9 mouse cellular contexts compared by ENCODE assay signal in the genomic region with DNA sequence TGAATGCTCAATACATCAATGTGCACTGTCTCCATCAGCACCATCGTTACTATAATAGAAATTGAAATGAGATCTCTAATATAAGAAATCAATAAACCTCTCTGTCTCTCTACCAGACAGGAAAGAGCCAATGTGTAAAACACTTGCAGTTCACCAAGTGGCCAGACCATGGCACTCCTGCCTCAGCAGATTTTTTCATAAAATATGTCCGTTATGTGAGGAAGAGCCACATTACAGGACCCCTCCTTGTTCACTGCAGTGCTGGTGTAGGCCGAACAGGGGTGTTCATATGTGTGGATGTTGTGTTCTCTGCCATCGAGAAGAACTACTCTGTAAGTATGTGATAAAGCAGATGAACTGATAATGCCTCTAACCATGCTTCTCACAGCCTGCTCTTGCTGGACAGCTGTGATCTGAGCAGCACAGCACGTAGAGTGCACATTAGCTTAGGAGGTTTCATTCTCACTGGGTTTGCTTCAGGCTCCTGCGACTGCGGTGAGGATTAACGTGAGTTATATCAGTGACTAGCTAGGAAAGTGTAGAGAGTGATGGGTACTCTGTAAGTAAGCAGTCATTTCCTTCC. TPM values are rescaled to one million over a fixed set of nuclear protein-coding genes. Genes with fewer than 3 reads are reported as not detected.
DNase-seq lines count a peak whose midpoint lies in the region; ATAC-seq and TF ChIP-seq lines count a peak whose summit lies in the region.
"Had no signal": no experiment of that assay in that cellular context is flagged by ENCODE, and none has a peak within 500 bp of the region (broad histone marks: within the 10 kb centered on the region; RNA-seq: fewer than 3 reads in every experiment).

No protein-coding gene starts in this region.

- H3K4me1 ChIP-seq in heart, adult 2 months (ENCODE audit: control insufficient read depth, insufficient read depth, low read length), result no peaks in the 10 kb centered on the region
- H3K4me1 ChIP-seq in heart, embryonic 11.5 days (ENCODE audit: control insufficient read depth, insufficient read depth, low read length), result no peaks in the 10 kb centered on the region
- no peaks in the 10 kb centered on the region for H3K4me1 ChIP-seq in E14TG2a.4 (replicated peaks; ENCODE audit: low read depth, low read length)
- 0 out of 2 replicates have a peak, but pooled peaks cover 4% of the 10 kb centered on the region for H3K4me1 ChIP-seq in neural tube, embryonic 15.5 days

- intact Hi-C loops in heart, adult 2 months (cut with DNase I), result no loop called here

- no peaks in the 10 kb centered on the region for H3K36me3 ChIP-seq in heart, adult 2 months (ENCODE audit: control insufficient read depth, insufficient read depth, low read length)
- H3K36me3 ChIP-seq in heart, embryonic 11.5 days (ENCODE audit: control insufficient read depth, insufficient read depth, low read length), result no peaks in the 10 kb centered on the region
- H3K36me3 ChIP-seq in E14TG2a.4 (ENCODE audit: insufficient read depth, low read length), result no peaks in the 10 kb centered on the region
- no peaks in the 10 kb centered on the region for H3K36me3 ChIP-seq in neural tube, embryonic 15.5 days

- H3K27me3 ChIP-seq in heart, adult 2 months (ENCODE audit: control insufficient read depth, insufficient read depth, low read length), result no peaks in the 10 kb centered on the region
- H3K27me3 ChIP-seq in heart, embryonic 11.5 days (ENCODE audit: control insufficient read depth, insufficient read depth, low read length), result no peaks in the 10 kb centered on the region
- H3K27me3 ChIP-seq in E14TG2a.4 (ENCODE audit: insufficient read depth, low read length), result no peaks in the 10 kb centered on the region
- H3K27me3 ChIP-seq in neural tube, embryonic 15.5 days (replicated peaks), result no peaks in the 10 kb centered on the region

- no peak overlapping the region for H3K4me2 ChIP-seq in heart, embryonic 11.5 days
- H3K4me2 ChIP-seq in neural tube, embryonic 15.5 days, result no peak overlapping the region

- no peaks in the 10 kb centered on the region for H3K79me2 ChIP-seq in heart, adult 2 months (replicated peaks; ENCODE audit: control insufficient read depth, insufficient read depth, low read length)

- TF ChIP-seq POLR2A in heart, adult 2 months (IDR thresholded peaks at IDR 0.05; ENCODE audit: insufficient read depth, low read depth, low read length), result no peak

- H3K9ac ChIP-seq in heart, adult 2 months (ENCODE audit: low read depth, low read length), result no peak overlapping the region
- H3K9ac ChIP-seq in heart, embryonic 11.5 days (ENCODE audit: low read depth, low read length), result no peak overlapping the region
- H3K9ac ChIP-seq in neural tube, embryonic 15.5 days (replicated peaks), result no peak overlapping the region

- TF ChIP-seq CTCF in heart, adult 2 months (IDR thresholded peaks at IDR 0.05), result peak; percentile 68
- peak; percentile 10; the same call in 1 of the 2 replicates for TF ChIP-seq CTCF in E14TG2a.4 (conservative IDR thresholded peaks at IDR 0.05; ENCODE audit: low read length)

- no peak overlapping the region for H3K27ac ChIP-seq in heart, adult 2 months
- H3K27ac ChIP-seq in heart, embryonic 11.5 days (ENCODE audit: low read depth, low read length), result no peak overlapping the region
- H3K27ac ChIP-seq in neural tube, embryonic 15.5 days (replicated peaks), result no peak overlapping the region

- no peak for DNase-seq in heart, adult 2 months
- DNase-seq in embryo, embryonic 11.5 days (ENCODE audit: low read depth, low spot score), result peak; percentile 27
- peak; percentile 21 to 42 for DNase-seq in layer of hippocampus, postnatal 36 days
- no peak for DNase-seq in ovary, postnatal 36 days (ENCODE audit: low spot score)

- H3K4me3 ChIP-seq in heart, adult 2 months, result no peak overlapping the region
- H3K4me3 ChIP-seq in heart, embryonic 11.5 days (ENCODE audit: low read depth, low read length), result no peak overlapping the region
- no peak overlapping the region for H3K4me3 ChIP-seq in E14TG2a.4 (replicated peaks; ENCODE audit: low read length)
- no peak overlapping the region for H3K4me3 ChIP-seq in neural tube, embryonic 15.5 days (replicated peaks)

- ATAC-seq in heart, embryonic 11.5 days (replicated peaks; ENCODE audit: insufficient number of reproducible peaks, low FRiP score, low TSS enrichment), result no peak
- peak; percentile 61; the same call in 1 of the 2 replicates for ATAC-seq in neural tube, embryonic 15.5 days (ENCODE audit: low FRiP score)
- ATAC-seq in monocyte, adult 5-6 weeks (replicated peaks; ENCODE audit: insufficient number of reproducible peaks, low FRiP score, low TSS enrichment, poor library complexity, severe bottlenecking), result no peak

- no peak for TF ChIP-seq EP300 in heart, adult 2 months (IDR thresholded peaks at IDR 0.05; ENCODE audit: insufficient read depth, low read depth, low read length)

- H3K9me3 ChIP-seq in heart, embryonic 11.5 days (replicated peaks; ENCODE audit: control insufficient read depth, low read length), result no peaks in the 10 kb centered on the region
- no peaks in the 10 kb centered on the region for H3K9me3 ChIP-seq in E14TG2a.4 (ENCODE audit: low read length)
- no peaks in the 10 kb centered on the region for H3K9me3 ChIP-seq in neural tube, embryonic 15.5 days (replicated peaks)

- 52% methylated on average over 8 of the region's 8 CpGs for WGBS in heart, adult 2 months
- WGBS in heart, embryonic 11.5 days (ENCODE audit: insufficient replicate concordance), result 61% methylated on average over 8 of the region's 8 CpGs
- WGBS in neural tube, embryonic 15.5 days, result 57% methylated on average over 8 of the region's 8 CpGs

RNA-seq across cellular contexts. Expression of a gene that starts 43.9 kb away (rescaled TPM):
- not detected for total RNA-seq in heart, adult 2 months (2021)
- 0.04 TPM in 1 of 2 replicates, not detected in the other for polyA plus RNA-seq in heart, adult 2 months (2012; rRNA removed)
- polyA plus RNA-seq in heart, embryonic 11.5 days (2014; fragmentation: Nextera tagmentation; extraction: Ambion mirVana), result 0.07 and 0.13 TPM in 2 replicates
- total RNA-seq in layer of hippocampus, postnatal 36 days (2021), result under 1 TPM; 0.76 to 0.82 TPM
- polyA plus RNA-seq in neural tube, embryonic 15.5 days (2015; fragmentation: Nextera tagmentation; extraction: Ambion mirVana), result 0.32 and 0.34 TPM in 2 replicates
- 0.19 to 1.3 TPM in 2 of 3 replicates, not detected in the other for total RNA-seq in monocyte, adult 5-6 weeks (2017)
- total RNA-seq: liver, adult 2 months had no signal
- polyA plus RNA-seq: liver, adult 2 months had no signal

Comparison
In these comparisons a context has a peak if more than half of its experiments do, and no peak if none do; other contexts are left out.
1. DNase-seq: peak in embryo, embryonic 11.5 days (single experiment) and layer of hippocampus, postnatal 36 days (2 of 2); none in heart, adult 2 months (0 of 2) and ovary, postnatal 36 days (single experiment).